Mouse (Mus musculus): Measurements from ENCODE around the gene Gfm1.

- TF ChIP-seq CTCF (IDR thresholded peaks at IDR 0.05): no peak
- TF ChIP-seq EP300 (IDR thresholded peaks at IDR 0.05): no peak
Observed at GRCm38 (mm10) chr3:67471408-67472127, 41.7 kb downstream of the Gfm1 start.
